In genomic region chr11:8834121-8834520, GRCm38 (mm10) we compare ENCODE assay signal across 23 mouse cellular contexts.
DNase-seq lines count a peak whose midpoint lies in the region; ATAC-seq and TF ChIP-seq lines count a peak whose summit lies in the region.
"Had no signal": no experiment of that assay in that cellular context is flagged by ENCODE, and none has a peak within 500 bp of the region (broad histone marks: within the 10 kb centered on the region; RNA-seq: fewer than 3 reads in every experiment).

No protein-coding gene starts in this region.

- peaks cover 8% of the 10 kb centered on the region for H3K9me3 ChIP-seq in kidney, embryonic 14.5 days (ENCODE audit: control insufficient read depth, low read length)
- H3K9me3 ChIP-seq in lung, embryonic 14.5 days (ENCODE audit: low read depth, low read length): no peaks in the 10 kb centered on the region; the same call in 1 of the 2 replicates
- no peaks in the 10 kb centered on the region for H3K9me3 ChIP-seq in lung, postnatal 0 days (ENCODE audit: low read length)
- H3K9me3 ChIP-seq: forebrain, embryonic 12.5 days; forebrain, embryonic 15.5 days; hindbrain, embryonic 12.5 days had no signal

- no peak overlapping the region for H3K27ac ChIP-seq in kidney, embryonic 14.5 days (ENCODE audit: low read depth, low read length)
- no peak overlapping the region for H3K27ac ChIP-seq in kidney, adult 2 months (ENCODE audit: insufficient read depth, low read depth, low read length)
- 0 out of 2 replicates have a peak overlapping the region, but pooled peaks have one; percentile 50 for H3K27ac ChIP-seq in lung, embryonic 14.5 days (ENCODE audit: low read depth)
- H3K27ac ChIP-seq in lung, postnatal 0 days (ENCODE audit: low read length): no peak overlapping the region
- H3K27ac ChIP-seq: embryonic facial prominence, embryonic 10.5 days; embryonic facial prominence, embryonic 13.5 days; forebrain, embryonic 12.5 days; forebrain, embryonic 15.5 days; hindbrain, embryonic 12.5 days; hindbrain, embryonic 15.5 days had no signal

- WGBS in kidney, embryonic 14.5 days: 70% methylated on average over 4 of the region's 4 CpGs
- WGBS in kidney, adult 2 months: 69% methylated on average over 4 of the region's 4 CpGs
- WGBS in lung, embryonic 14.5 days: 45% methylated on average over 4 of the region's 4 CpGs
- WGBS in lung, postnatal 0 days: 38% methylated on average over 4 of the region's 4 CpGs

- H3K27me3 ChIP-seq in kidney, embryonic 14.5 days (ENCODE audit: control insufficient read depth, insufficient read depth, low read length): no peaks in the 10 kb centered on the region
- H3K27me3 ChIP-seq in kidney, adult 2 months (replicated peaks; ENCODE audit: control insufficient read depth, insufficient read depth, low read length): no peaks in the 10 kb centered on the region
- H3K27me3 ChIP-seq in lung, embryonic 14.5 days (ENCODE audit: insufficient read depth, low read length): no peaks in the 10 kb centered on the region
- no peaks in the 10 kb centered on the region for H3K27me3 ChIP-seq in lung, postnatal 0 days (replicated peaks; ENCODE audit: insufficient read depth, low read length)
- H3K27me3 ChIP-seq: embryonic facial prominence, embryonic 13.5 days; forebrain, embryonic 12.5 days; forebrain, embryonic 15.5 days; hindbrain, embryonic 12.5 days; hindbrain, embryonic 15.5 days had no signal

- TF ChIP-seq POLR2A in kidney, adult 2 months (IDR thresholded peaks at IDR 0.05; ENCODE audit: low read depth, low read length): no peak

- DNase-seq in kidney, adult 2 months: no peak
- DNase-seq in lung, embryonic 14.5 days: peak; percentile 49
- DNase-seq in lung, adult 18-20 months: no peak
- DNase-seq in lung, postnatal 0 days (ENCODE audit: low spot score): peak; percentile 18
- DNase-seq in lung, postnatal 25 days (ENCODE audit: low spot score): no peak
- DNase-seq: adrenal gland, adult 8-10 months; adrenal gland, postnatal 25 days; cerebellum, adult 11-12 months; cerebellum, adult 8-10 months; cerebellum, postnatal 10 days; cerebellum, postnatal 36 days; embryo, embryonic 11 days; gastrocnemius, postnatal 36 days had no signal

- peak; percentile 55; the same call in 1 of the 2 replicates for ATAC-seq in kidney, embryonic 14.5 days (ENCODE audit: low FRiP score, low TSS enrichment)
- peak; percentile 80 for ATAC-seq in lung, embryonic 14.5 days (ENCODE audit: insufficient read depth)
- peak; percentile 47 for ATAC-seq in lung, postnatal 0 days
- ATAC-seq: activated CD4-positive, CD25-positive, alpha-beta regulatory T cell, adult 4 months; CD4-positive, CD25-positive, alpha-beta regulatory T cell, adult 4 months; forebrain, embryonic 15.5 days had no signal

- no peak overlapping the region for H3K9ac ChIP-seq in kidney, embryonic 14.5 days (ENCODE audit: low read depth, low read length)
- H3K9ac ChIP-seq in lung, embryonic 14.5 days: no peak overlapping the region
- no peak overlapping the region for H3K9ac ChIP-seq in lung, postnatal 0 days (replicated peaks; ENCODE audit: low read depth)
- H3K9ac ChIP-seq: embryonic facial prominence, embryonic 13.5 days; forebrain, embryonic 12.5 days; forebrain, embryonic 15.5 days; hindbrain, embryonic 12.5 days; hindbrain, embryonic 15.5 days had no signal

- no peak overlapping the region for H3K4me2 ChIP-seq in kidney, embryonic 14.5 days (replicated peaks; ENCODE audit: low read depth, low read length)
- H3K4me2 ChIP-seq in lung, embryonic 14.5 days: no peak overlapping the region
- no peak overlapping the region for H3K4me2 ChIP-seq in lung, postnatal 0 days (replicated peaks; ENCODE audit: low read depth, low read length)
- H3K4me2 ChIP-seq: embryonic facial prominence, embryonic 13.5 days; forebrain, embryonic 12.5 days; forebrain, embryonic 15.5 days; hindbrain, embryonic 12.5 days; hindbrain, embryonic 15.5 days had no signal

- no peak for TF ChIP-seq CTCF in kidney, adult 2 months (conservative IDR thresholded peaks at IDR 0.05; ENCODE audit: insufficient read depth, insufficient read length, low read depth, low read length)
- no peak for TF ChIP-seq CTCF in lung, embryonic 14.5 days (IDR thresholded peaks at IDR 0.05; ENCODE audit: low read depth)
- TF ChIP-seq CTCF in lung, postnatal 0 days (IDR thresholded peaks at IDR 0.05): no peak

- no peaks in the 10 kb centered on the region for H3K36me3 ChIP-seq in kidney, embryonic 14.5 days (ENCODE audit: control insufficient read depth, insufficient read depth, low read length)
- H3K36me3 ChIP-seq in kidney, adult 2 months (ENCODE audit: control insufficient read depth, insufficient read depth, low read length): no peaks in the 10 kb centered on the region
- H3K36me3 ChIP-seq in lung, embryonic 14.5 days (ENCODE audit: insufficient read depth): no peaks in the 10 kb centered on the region
- no peaks in the 10 kb centered on the region for H3K36me3 ChIP-seq in lung, postnatal 0 days (ENCODE audit: insufficient read depth, low read length)
- H3K36me3 ChIP-seq: embryonic facial prominence, embryonic 10.5 days; embryonic facial prominence, embryonic 13.5 days; forebrain, embryonic 12.5 days; forebrain, embryonic 15.5 days; hindbrain, embryonic 12.5 days; hindbrain, embryonic 15.5 days had no signal

- H3K4me1 ChIP-seq in kidney, embryonic 14.5 days (ENCODE audit: control insufficient read depth, insufficient read depth, low read length): 0 out of 2 replicates have a peak, but pooled peaks cover 4% of the 10 kb centered on the region
- no peaks in the 10 kb centered on the region for H3K4me1 ChIP-seq in kidney, adult 2 months (ENCODE audit: control insufficient read depth, insufficient read depth, low read length)
- H3K4me1 ChIP-seq in lung, embryonic 14.5 days (ENCODE audit: insufficient read depth): peaks cover 6% of the 10 kb centered on the region; the same call in 1 of the 2 replicates
- H3K4me1 ChIP-seq in lung, postnatal 0 days (ENCODE audit: insufficient read depth, low read depth, low read length): no peaks in the 10 kb centered on the region
- H3K4me1 ChIP-seq: embryonic facial prominence, embryonic 13.5 days; forebrain, embryonic 12.5 days; forebrain, embryonic 15.5 days; hindbrain, embryonic 15.5 days had no signal

- H3K4me3 ChIP-seq in kidney, embryonic 14.5 days (ENCODE audit: low read length): no peak overlapping the region
- H3K4me3 ChIP-seq in kidney, adult 2 months (ENCODE audit: insufficient read depth, low read depth, low read length): no peak overlapping the region
- H3K4me3 ChIP-seq in lung, embryonic 14.5 days (ENCODE audit: low read depth, low read length): no peak overlapping the region
- no peak overlapping the region for H3K4me3 ChIP-seq in lung, postnatal 0 days (ENCODE audit: low read depth, low read length)
- H3K4me3 ChIP-seq: embryonic facial prominence, embryonic 10.5 days; embryonic facial prominence, embryonic 13.5 days; erythroblast, embryonic 14.5 days; forebrain, embryonic 12.5 days; forebrain, embryonic 15.5 days; hindbrain, embryonic 12.5 days; hindbrain, embryonic 15.5 days had no signal

- no peak for TF ChIP-seq EP300 in lung, postnatal 0 days (IDR thresholded peaks at IDR 0.05)

Comparison
In these comparisons a context has a peak if more than half of its experiments do, and no peak if none do; other contexts are left out.
1. DNase-seq: peak in lung, embryonic 14.5 days (single experiment) and lung, postnatal 0 days (single experiment); none in kidney, adult 2 months (single experiment), lung, adult 18-20 months (0 of 2) and lung, postnatal 25 days (single experiment).
2. Peak in every context shown above with its lines, with median percentiles within 50 percentile points of each other: ATAC-seq.